ENCODE assay signal across 17 mouse cellular contexts in genomic region chr10:96330639-96331487, GRCm38 (mm10).
A peak's percentile ranks its signal among the peaks of the same experiment; 100 is the strongest.
DNase-seq lines count a peak whose midpoint lies in the region; ATAC-seq and TF ChIP-seq lines count a peak whose summit lies in the region.
"Had no signal": no experiment of that assay in that cellular context is flagged by ENCODE, and none has a peak within 500 bp of the region (broad histone marks: within the 10 kb centered on the region; RNA-seq: fewer than 3 reads in every experiment).

No protein-coding gene starts in this region.

- no peaks in the 10 kb centered on the region for H3K27me3 ChIP-seq in kidney, embryonic 14.5 days (ENCODE audit: control insufficient read depth, insufficient read depth, low read length)
- no peaks in the 10 kb centered on the region for H3K27me3 ChIP-seq in spleen, adult 2 months (ENCODE audit: control insufficient read depth, insufficient read depth, low read length)
- no peaks in the 10 kb centered on the region for H3K27me3 ChIP-seq in intestine, postnatal 0 days (replicated peaks; ENCODE audit: control insufficient read depth, insufficient read depth, low read length)
- no peaks in the 10 kb centered on the region for H3K27me3 ChIP-seq in splenic B cell, adult 2 months (ENCODE audit: control insufficient read depth, insufficient read depth, low read length, poor library complexity, severe bottlenecking)
- H3K27me3 ChIP-seq: lung, embryonic 15.5 days; stomach, embryonic 15.5 days had no signal

- no peak for TF ChIP-seq CTCF in spleen, adult 2 months (IDR thresholded peaks at IDR 0.05; ENCODE audit: extremely low read depth, insufficient read depth, insufficient read length, insufficient replicate concordance)
- TF ChIP-seq CTCF in intestine, postnatal 0 days (IDR thresholded peaks at IDR 0.05; ENCODE audit: low read depth): no peak

- 53% methylated on average over 6 of the region's 6 CpGs for WGBS in kidney, embryonic 14.5 days
- WGBS in spleen, adult 2 months: 31% methylated on average over 6 of the region's 6 CpGs
- 60% methylated on average over 6 of the region's 6 CpGs for WGBS in intestine, postnatal 0 days

- peak; percentile 63; the same call in 1 of the 2 replicates for ATAC-seq in kidney, embryonic 14.5 days (ENCODE audit: low FRiP score, low TSS enrichment)
- peak; percentile 36; the same call in 1 of the 2 replicates for ATAC-seq in intestine, postnatal 0 days
- ATAC-seq: inflammation-experienced regulatory T-cells, adult 6 months had no signal

- no peak overlapping the region; the same call in 1 of the 2 replicates for H3K27ac ChIP-seq in kidney, embryonic 14.5 days (ENCODE audit: low read depth, low read length)
- H3K27ac ChIP-seq in spleen, adult 2 months (ENCODE audit: insufficient read depth, low read length): peak overlapping the region; percentile 96
- no peak overlapping the region for H3K27ac ChIP-seq in intestine, postnatal 0 days (ENCODE audit: low read depth, low read length)
- H3K27ac ChIP-seq: lung, embryonic 15.5 days had no signal

- no peak overlapping the region for H3K4me2 ChIP-seq in kidney, embryonic 14.5 days (replicated peaks; ENCODE audit: low read depth, low read length)
- no peak overlapping the region for H3K4me2 ChIP-seq in intestine, postnatal 0 days (replicated peaks; ENCODE audit: low read depth)
- H3K4me2 ChIP-seq: liver, embryonic 11.5 days; lung, embryonic 15.5 days; stomach, embryonic 15.5 days had no signal

- no peak for DNase-seq in kidney, adult 11 months
- peak in 1 of 2 experiments; percentile 33 for DNase-seq in spleen, adult 2 months (ENCODE audit: low read depth in 1 of 2, low spot score in 2 of 2)
- no peak for DNase-seq in spleen, adult 18-20 months
- peak; percentile 72 for DNase-seq in splenic B cell, adult 2 months (ENCODE audit: low read depth, low spot score)
- no peak for DNase-seq in cerebellum, adult 9-11 months
- DNase-seq in urinary bladder, postnatal 36 days (ENCODE audit: low spot score in 2 of 2): no peak
- DNase-seq: adrenal gland, postnatal 36 days; cerebellum, adult 9-10 months; heart, adult 18-20 months; right cerebral cortex, postnatal 25 days had no signal

- no peak overlapping the region for H3K4me3 ChIP-seq in kidney, embryonic 14.5 days (ENCODE audit: low read length)
- H3K4me3 ChIP-seq in spleen, adult 2 months (ENCODE audit: extremely low read depth, insufficient read depth, insufficient read length): no peak overlapping the region
- H3K4me3 ChIP-seq in intestine, postnatal 0 days (ENCODE audit: low read depth, low read length): no peak overlapping the region
- H3K4me3 ChIP-seq: lung, embryonic 15.5 days; megakaryocyte, embryonic 14.5 days; stomach, embryonic 15.5 days had no signal

- no peak overlapping the region for H3K9ac ChIP-seq in kidney, embryonic 14.5 days (ENCODE audit: low read depth, low read length)
- no peak overlapping the region for H3K9ac ChIP-seq in intestine, postnatal 0 days (ENCODE audit: low read depth, low read length)
- H3K9ac ChIP-seq: lung, embryonic 15.5 days; stomach, embryonic 15.5 days had no signal

- H3K4me1 ChIP-seq in kidney, embryonic 14.5 days (ENCODE audit: control insufficient read depth, insufficient read depth, low read length): no peaks in the 10 kb centered on the region
- H3K4me1 ChIP-seq in spleen, adult 2 months (ENCODE audit: control insufficient read depth, insufficient read depth, insufficient read length): peaks cover 31% of the 10 kb centered on the region
- H3K4me1 ChIP-seq in intestine, postnatal 0 days (replicated peaks; ENCODE audit: control insufficient read depth, insufficient read depth, low read length): no peaks in the 10 kb centered on the region
- H3K4me1 ChIP-seq: lung, embryonic 15.5 days; megakaryocyte, embryonic 14.5 days; stomach, embryonic 15.5 days had no signal

- TF ChIP-seq POLR2A in spleen, adult 2 months (IDR thresholded peaks at IDR 0.05; ENCODE audit: low read depth, low read length): no peak

- no peaks in the 10 kb centered on the region for H3K9me3 ChIP-seq in kidney, embryonic 14.5 days (ENCODE audit: control insufficient read depth, low read length)
- no peaks in the 10 kb centered on the region for H3K9me3 ChIP-seq in intestine, postnatal 0 days (ENCODE audit: control insufficient read depth)
- H3K9me3 ChIP-seq: lung, embryonic 15.5 days; megakaryocyte, embryonic 14.5 days; stomach, embryonic 15.5 days had no signal

- H3K36me3 ChIP-seq in kidney, embryonic 14.5 days (ENCODE audit: control insufficient read depth, insufficient read depth, low read length): no peaks in the 10 kb centered on the region
- H3K36me3 ChIP-seq in spleen, adult 2 months (ENCODE audit: control insufficient read depth, insufficient read depth, low read length): no peaks in the 10 kb centered on the region
- no peaks in the 10 kb centered on the region for H3K36me3 ChIP-seq in intestine, postnatal 0 days (ENCODE audit: control insufficient read depth, insufficient read depth)
- H3K36me3 ChIP-seq in splenic B cell, adult 2 months (ENCODE audit: control insufficient read depth, insufficient read depth, low read length, poor library complexity, severe bottlenecking): no peaks in the 10 kb centered on the region
- H3K36me3 ChIP-seq: lung, embryonic 15.5 days; stomach, embryonic 15.5 days had no signal
